Mouse (Mus musculus) regulatory T cell (primary cell): ENCODE measurements around the gene Rtn4r.

ENCODE experiments used
- in situ Hi-C: fragments of 300-600 bp; cut with MboI, MseI; formaldehyde crosslinking; loops from one replicate; pipeline ENCODE4 v1.15.1; 2025; ENCODE audit warnings: high pct_unique_total_duplicates

Gene Rtn4r

GRCm38 (mm10) chr16:18156579-18157350 lies 29.3 kb downstream of the Rtn4r start:
- in situ Hi-C loops = no loop called here

- in situ Hi-C loops = no loop called here
These were observed 31.8 kb downstream of the Rtn4r start for GRCm38 (mm10) chr16:18159255-18159654.

GRCm38 (mm10) chr16:18159778-18160177 lies 32.3 kb downstream of the Rtn4r start:
- in situ Hi-C loops = no loop called here

GRCm38 (mm10) chr16:18160514-18160913 lies 33.1 kb downstream of the Rtn4r start:
- in situ Hi-C loops = no loop called here

GRCm38 (mm10) chr16:18161190-18161589 lies 33.7 kb downstream of the Rtn4r start:
- in situ Hi-C loops = no loop called here

GRCm38 (mm10) chr16:18164642-18165238 lies 37.3 kb downstream of the Rtn4r start:
- in situ Hi-C loops = no loop called here

- in situ Hi-C loops = no loop called here
These were observed 39.3 kb downstream of the Rtn4r start for GRCm38 (mm10) chr16:18166613-18167190.

- in situ Hi-C loops = no loop called here
These were observed 41.7 kb downstream of the Rtn4r start for GRCm38 (mm10) chr16:18169156-18169555.

- in situ Hi-C loops = no loop called here
These were observed 42.3 kb downstream of the Rtn4r start for GRCm38 (mm10) chr16:18169776-18170175.

- in situ Hi-C loops = no loop called here
These were observed 44.9 kb downstream of the Rtn4r start for GRCm38 (mm10) chr16:18172266-18172855.

GRCm38 (mm10) chr16:18173231-18173630 lies 45.8 kb downstream of the Rtn4r start:
- in situ Hi-C loops = no loop called here

GRCm38 (mm10) chr16:18173788-18174187 lies 46.3 kb downstream of the Rtn4r start:
- in situ Hi-C loops = no loop called here

GRCm38 (mm10) chr16:18175817-18176541 lies 48.5 kb downstream of the Rtn4r start:
- in situ Hi-C loops = no loop called here

GRCm38 (mm10) chr16:18176758-18177157 lies 49.3 kb downstream of the Rtn4r start:
- in situ Hi-C loops = no loop called here

- in situ Hi-C loops = no loop called here
These were observed 52.1 kb downstream of the Rtn4r start for GRCm38 (mm10) chr16:18179591-18179990.

- in situ Hi-C loops = no loop called here
These were observed 54.0 kb downstream of the Rtn4r start for GRCm38 (mm10) chr16:18181398-18181797.

- in situ Hi-C loops = no loop called here
These were observed 55.3 kb downstream of the Rtn4r start for GRCm38 (mm10) chr16:18182766-18183165.

- in situ Hi-C loops = no loop called here
These were observed 58.4 kb downstream of the Rtn4r start for GRCm38 (mm10) chr16:18185715-18186449.

- in situ Hi-C loops = no loop called here
These were observed 59.4 kb downstream of the Rtn4r start for GRCm38 (mm10) chr16:18186798-18187197.

GRCm38 (mm10) chr16:18187221-18187620 lies 59.8 kb downstream of the Rtn4r start:
- in situ Hi-C loops = no loop called here

GRCm38 (mm10) chr16:18191006-18191405 lies 63.6 kb downstream of the Rtn4r start:
- in situ Hi-C loops = loop anchor here (10.0 kb wide), 1 partner anchor 326 kb away; no protein-coding TSS in a partner anchor
